Mouse (Mus musculus) liver, postnatal 0 days (tissue): ENCODE data around the gene Zc3hav1.

ENCODE experiments used
- CTCF ChIP-seq: sonication (generic); IDR thresholded peaks from 2 replicates; pipeline ENCODE4 v1.5.1; 2016; ENCODE audit warnings: antibody characterized with exemption, low read depth
- EP300 ChIP-seq: IDR thresholded peaks from 2 replicates; pipeline ENCODE4 v1.6.1; 2016; ENCODE audit warnings: antibody characterized with exemption, low read depth, mild to moderate bottlenecking

GRCm38 (mm10) chr6:38304981-38305380 is 49.4 kb downstream of the Zc3hav1 start:
- TF ChIP-seq CTCF (peak; percentile 49), EP300 (no peak)
